Comparison of ENCODE assay signal across 21 mouse cellular contexts in genomic region chr12:3387891-3388290, GRCm38 (mm10). TPM values are rescaled to one million over a fixed set of nuclear protein-coding genes. Genes with fewer than 3 reads are reported as not detected.
DNase-seq lines count a peak whose midpoint lies in the region; ATAC-seq and TF ChIP-seq lines count a peak whose summit lies in the region.
"Had no signal": no experiment of that assay in that cellular context is flagged by ENCODE, and none has a peak within 500 bp of the region (broad histone marks: within the 10 kb centered on the region; RNA-seq: fewer than 3 reads in every experiment).

No protein-coding gene starts in this region.

- no peak for TF ChIP-seq CTCF in E14TG2a.4 (conservative IDR thresholded peaks at IDR 0.05; ENCODE audit: low read length)
- no peak for TF ChIP-seq CTCF in ES-Bruce4 (IDR thresholded peaks at IDR 0.05; ENCODE audit: low read depth, low read length)

- peak; percentile 60 for DNase-seq in R1 (ENCODE audit: low read depth, low spot score)
- DNase-seq in B cell, adult 2 months: no peak
- no peak for DNase-seq in testis, postnatal 14 days (ENCODE audit: low spot score)
- DNase-seq: adrenal gland, adult 2 months; adrenal gland, postnatal 14 days; adrenal gland, postnatal 36 days; cerebellum, adult 11-12 months; cerebellum, adult 2 months; cerebellum, adult 9-10 months; cerebellum, postnatal 10 days; cerebellum, postnatal 25 days; forebrain, postnatal 0 days had no signal

- H3K27me3 ChIP-seq in E14TG2a.4 (ENCODE audit: insufficient read depth, low read length): no peaks in the 10 kb centered on the region
- H3K27me3 ChIP-seq in ES-Bruce4 (ENCODE audit: control insufficient read depth, insufficient read depth, low read length, poor library complexity, severe bottlenecking): no peaks in the 10 kb centered on the region
- H3K27me3 ChIP-seq: CH12.LX; embryonic facial prominence, embryonic 12.5 days; forebrain, embryonic 13.5 days; forebrain, embryonic 15.5 days had no signal

- no peak for ATAC-seq in megakaryocyte progenitor cell, adult 5-6 weeks (replicated peaks; ENCODE audit: poor library complexity)
- ATAC-seq: CD4-positive, CD25-positive, alpha-beta regulatory T cell, adult 4 months; forebrain, embryonic 13.5 days; forebrain, embryonic 15.5 days; forebrain, postnatal 0 days had no signal

- peaks cover 39% of the 10 kb centered on the region for H3K4me1 ChIP-seq in E14TG2a.4 (replicated peaks; ENCODE audit: low read depth, low read length)
- peaks cover 3% of the 10 kb centered on the region for H3K4me1 ChIP-seq in ES-Bruce4 (ENCODE audit: control insufficient read depth, insufficient read depth, low read length)
- H3K4me1 ChIP-seq: embryonic facial prominence, embryonic 12.5 days had no signal

- H3K9ac ChIP-seq in ES-Bruce4 (ENCODE audit: low read depth, poor library complexity, severe bottlenecking): 0 out of 2 replicates have a peak overlapping the region, but pooled peaks have one; percentile 8
- H3K9ac ChIP-seq: embryonic facial prominence, embryonic 12.5 days; forebrain, embryonic 13.5 days; forebrain, embryonic 15.5 days; forebrain, postnatal 0 days had no signal

- H3K36me3 ChIP-seq in E14TG2a.4 (ENCODE audit: insufficient read depth, low read length): no peaks in the 10 kb centered on the region; the same call in 1 of the 2 replicates
- no peaks in the 10 kb centered on the region for H3K36me3 ChIP-seq in ES-Bruce4 (ENCODE audit: control insufficient read depth, insufficient read depth, low read length, poor library complexity, severe bottlenecking)

- no peak overlapping the region for H3K27ac ChIP-seq in ES-Bruce4 (ENCODE audit: insufficient read depth, low read length)
- H3K27ac ChIP-seq: embryonic facial prominence, embryonic 10.5 days; embryonic facial prominence, embryonic 12.5 days; forebrain, embryonic 13.5 days; forebrain, embryonic 15.5 days had no signal

- peak overlapping the region; percentile 35 for H3K4me3 ChIP-seq in E14TG2a.4 (replicated peaks; ENCODE audit: low read length)
- H3K4me3 ChIP-seq in ES-Bruce4 (ENCODE audit: low read depth, low read length): peak overlapping the region; percentile 40
- H3K4me3 ChIP-seq: embryonic facial prominence, embryonic 10.5 days; embryonic facial prominence, embryonic 12.5 days; forebrain, embryonic 13.5 days; forebrain, embryonic 15.5 days had no signal

- TF ChIP-seq EP300 in ES-Bruce4 (IDR thresholded peaks at IDR 0.05; ENCODE audit: insufficient read depth, low read depth, low read length): no peak

- TF ChIP-seq POLR2A in ES-Bruce4 (IDR thresholded peaks at IDR 0.05; ENCODE audit: insufficient read depth, low read length): no peak

- no peaks in the 10 kb centered on the region for H3K9me3 ChIP-seq in E14TG2a.4 (ENCODE audit: low read length)
- no peaks in the 10 kb centered on the region for H3K9me3 ChIP-seq in ES-Bruce4 (replicated peaks; ENCODE audit: control insufficient read depth, insufficient read depth, low read length, poor library complexity, severe bottlenecking)
- H3K9me3 ChIP-seq: embryonic facial prominence, embryonic 10.5 days; embryonic facial prominence, embryonic 12.5 days; forebrain, embryonic 13.5 days; forebrain, embryonic 15.5 days had no signal

RNA-seq across cellular contexts. Expression of gene Kif3c, which starts 23.0 kb away (rescaled TPM):
- 13.1 and 15.1 TPM in 2 replicates for polyA plus RNA-seq in ES-Bruce4 (2011; ENCODE audit: insufficient read depth, insufficient read length, low read depth, missing spikeins)
- 2.0 and 2.2 TPM in 2 replicates for total RNA-seq in megakaryocyte progenitor cell, adult 5-6 weeks (2015)
- 1.4 and 1.6 TPM in 2 replicates for total RNA-seq in megakaryocyte progenitor cell, adult 5-6 weeks (2017)

RNA-seq across cellular contexts. Expression of gene Asxl2, which starts 38.8 kb away (rescaled TPM):
- polyA plus RNA-seq in ES-Bruce4 (2011; ENCODE audit: insufficient read depth, insufficient read length, low read depth, missing spikeins): 60.7 and 60.9 TPM in 2 replicates
- total RNA-seq in megakaryocyte progenitor cell, adult 5-6 weeks (2015): 38.7 and 50.0 TPM in 2 replicates
- 31.4 and 34.8 TPM in 2 replicates for total RNA-seq in megakaryocyte progenitor cell, adult 5-6 weeks (2017)
